In genomic region chr8:73758771-73759170, GRCm38 (mm10) we compare ENCODE assay signal across 26 mouse cellular contexts.
"Had no signal": no experiment of that assay in that cellular context is flagged by ENCODE, and none has a peak within 500 bp of the region (broad histone marks: within the 10 kb centered on the region; RNA-seq: fewer than 3 reads in every experiment).

No protein-coding gene starts in this region.

- H3K4me1 ChIP-seq: embryonic facial prominence, embryonic 10.5 days; embryonic facial prominence, embryonic 12.5 days; embryonic facial prominence, embryonic 13.5 days; embryonic facial prominence, embryonic 15.5 days; forebrain, embryonic 10.5 days; forebrain, embryonic 12.5 days; forebrain, embryonic 15.5 days; heart, embryonic 10.5 days; heart, embryonic 12.5 days; heart, embryonic 13.5 days had no signal

- H3K4me3 ChIP-seq: embryonic facial prominence, embryonic 10.5 days; embryonic facial prominence, embryonic 12.5 days; embryonic facial prominence, embryonic 13.5 days; embryonic facial prominence, embryonic 15.5 days; erythroblast, embryonic 14.5 days; forebrain, embryonic 10.5 days; forebrain, embryonic 12.5 days; forebrain, embryonic 15.5 days; gastrocnemius, adult 2 months; heart, adult 2 months; heart, embryonic 10.5 days; heart, embryonic 12.5 days; heart, embryonic 13.5 days had no signal

- H3K9ac ChIP-seq: embryonic facial prominence, embryonic 12.5 days; embryonic facial prominence, embryonic 13.5 days; embryonic facial prominence, embryonic 15.5 days; forebrain, embryonic 12.5 days; forebrain, embryonic 15.5 days; forebrain, postnatal 0 days; heart, embryonic 12.5 days; heart, embryonic 13.5 days had no signal

- H3K9me3 ChIP-seq: embryonic facial prominence, embryonic 10.5 days; embryonic facial prominence, embryonic 12.5 days; embryonic facial prominence, embryonic 13.5 days; embryonic facial prominence, embryonic 15.5 days; forebrain, embryonic 10.5 days; forebrain, embryonic 12.5 days; forebrain, embryonic 15.5 days; heart, embryonic 10.5 days; heart, embryonic 12.5 days; heart, embryonic 13.5 days had no signal

- DNase-seq: cerebellum, postnatal 14 days; cerebellum, postnatal 25 days; cerebellum, postnatal 36 days; embryo, embryonic 11 days; forebrain, postnatal 0 days; gastrocnemius, adult 2 months; gastrocnemius, postnatal 10 days; gastrocnemius, postnatal 14 days; gastrocnemius, postnatal 25 days; gastrocnemius, postnatal 36 days; heart, adult 11 months; heart, adult 18-20 months; heart, adult 2 months had no signal

- H3K4me2 ChIP-seq: embryonic facial prominence, embryonic 12.5 days; embryonic facial prominence, embryonic 13.5 days; embryonic facial prominence, embryonic 15.5 days; forebrain, embryonic 12.5 days; forebrain, embryonic 15.5 days; heart, embryonic 12.5 days; heart, embryonic 13.5 days had no signal

- H3K27me3 ChIP-seq: embryonic facial prominence, embryonic 12.5 days; embryonic facial prominence, embryonic 13.5 days; embryonic facial prominence, embryonic 15.5 days; forebrain, embryonic 12.5 days; forebrain, embryonic 15.5 days; heart, embryonic 12.5 days; heart, embryonic 13.5 days had no signal

- H3K27ac ChIP-seq: embryonic facial prominence, embryonic 10.5 days; embryonic facial prominence, embryonic 12.5 days; embryonic facial prominence, embryonic 13.5 days; embryonic facial prominence, embryonic 15.5 days; forebrain, embryonic 10.5 days; forebrain, embryonic 12.5 days; forebrain, embryonic 15.5 days; gastrocnemius, adult 2 months; heart, adult 2 months; heart, embryonic 10.5 days; heart, embryonic 13.5 days had no signal

- ATAC-seq: forebrain, embryonic 14.5 days; forebrain, embryonic 15.5 days; forebrain, embryonic 16.5 days; forebrain, postnatal 0 days had no signal

- H3K36me3 ChIP-seq: embryonic facial prominence, embryonic 10.5 days; embryonic facial prominence, embryonic 12.5 days; embryonic facial prominence, embryonic 13.5 days; embryonic facial prominence, embryonic 15.5 days; forebrain, embryonic 10.5 days; forebrain, embryonic 12.5 days; forebrain, embryonic 15.5 days; heart, embryonic 10.5 days; heart, embryonic 12.5 days; heart, embryonic 13.5 days had no signal
